ENCODE assay signal across 10 mouse cellular contexts in genomic region chr5:111423011-111423410, GRCm38 (mm10). TPM values are rescaled to one million over a fixed set of nuclear protein-coding genes. Genes with fewer than 3 reads are reported as not detected.
DNase-seq lines count a peak whose midpoint lies in the region; ATAC-seq and TF ChIP-seq lines count a peak whose summit lies in the region.
"Had no signal": no experiment of that assay in that cellular context is flagged by ENCODE, and none has a peak within 500 bp of the region (broad histone marks: within the 10 kb centered on the region; RNA-seq: fewer than 3 reads in every experiment).

No protein-coding gene starts in this region.

- TF ChIP-seq CTCF in liver, postnatal 0 days (IDR thresholded peaks at IDR 0.05; ENCODE audit: low read depth): no peak
- no peak for TF ChIP-seq CTCF in hindbrain, postnatal 0 days (IDR thresholded peaks at IDR 0.05; ENCODE audit: low read depth)

- no peak for TF ChIP-seq EP300 in liver, postnatal 0 days (IDR thresholded peaks at IDR 0.05; ENCODE audit: low read depth)

- no peak for ATAC-seq in liver, embryonic 11.5 days (replicated peaks; ENCODE audit: low FRiP score)
- no peak for ATAC-seq in liver, postnatal 0 days
- peak; percentile 44; the same call in 1 of the 2 replicates for ATAC-seq in forebrain, embryonic 12.5 days (ENCODE audit: low FRiP score)
- no peak for ATAC-seq in hindbrain, postnatal 0 days
- ATAC-seq in neural tube, embryonic 14.5 days (ENCODE audit: low read depth): no peak
- no peak for ATAC-seq in inflammation-experienced regulatory T-cells, adult 6 months

- H3K4me3 ChIP-seq in liver, embryonic 11.5 days (ENCODE audit: low read depth, low read length): no peak overlapping the region
- H3K4me3 ChIP-seq in liver, postnatal 0 days (ENCODE audit: low read depth, low read length): no peak overlapping the region
- peak overlapping the region; percentile 98 for H3K4me3 ChIP-seq in forebrain, embryonic 12.5 days (replicated peaks)
- H3K4me3 ChIP-seq in hindbrain, postnatal 0 days (ENCODE audit: low read length): peak overlapping the region; percentile 88
- H3K4me3 ChIP-seq in neural tube, embryonic 14.5 days (ENCODE audit: low read depth, low read length): peak overlapping the region; percentile 78
- H3K4me3 ChIP-seq: liver, embryonic 13.5 days had no signal

- no peaks in the 10 kb centered on the region for H3K36me3 ChIP-seq in liver, embryonic 11.5 days (ENCODE audit: control insufficient read depth, insufficient read depth, low read length)
- no peaks in the 10 kb centered on the region; the same call in 1 of the 2 replicates for H3K36me3 ChIP-seq in liver, postnatal 0 days (replicated peaks; ENCODE audit: insufficient read depth, low read length)
- H3K36me3 ChIP-seq in forebrain, embryonic 12.5 days (replicated peaks): peaks cover 75% of the 10 kb centered on the region
- no peaks in the 10 kb centered on the region for H3K36me3 ChIP-seq in hindbrain, postnatal 0 days (ENCODE audit: insufficient read depth, low read length)
- no peaks in the 10 kb centered on the region; the same call in 1 of the 2 replicates for H3K36me3 ChIP-seq in neural tube, embryonic 14.5 days (ENCODE audit: control insufficient read depth, insufficient read depth, low read length)
- H3K36me3 ChIP-seq: G1E had no signal

- 79% methylated on average over 10 of the region's 10 CpGs for WGBS in liver, embryonic 11.5 days
- WGBS in liver, postnatal 0 days (ENCODE audit: insufficient replicate concordance): 75% methylated on average over 10 of the region's 10 CpGs
- 22% methylated on average over 10 of the region's 10 CpGs for WGBS in forebrain, embryonic 12.5 days
- 19% methylated on average over 10 of the region's 10 CpGs for WGBS in hindbrain, postnatal 0 days
- 29% methylated on average over 10 of the region's 10 CpGs for WGBS in neural tube, embryonic 14.5 days

- H3K4me1 ChIP-seq in liver, embryonic 11.5 days (replicated peaks; ENCODE audit: control insufficient read depth, insufficient read depth, low read length): peaks cover 9% of the 10 kb centered on the region
- H3K4me1 ChIP-seq in liver, postnatal 0 days (ENCODE audit: insufficient read depth): peaks cover 9% of the 10 kb centered on the region
- H3K4me1 ChIP-seq in forebrain, embryonic 12.5 days: peaks cover 98% of the 10 kb centered on the region
- peaks cover 34% of the 10 kb centered on the region for H3K4me1 ChIP-seq in hindbrain, postnatal 0 days (ENCODE audit: insufficient read depth, low read length)
- peaks cover 73% of the 10 kb centered on the region for H3K4me1 ChIP-seq in neural tube, embryonic 14.5 days (ENCODE audit: control insufficient read depth, insufficient read depth, low read length)

- H3K4me2 ChIP-seq in liver, embryonic 11.5 days: 0 out of 2 replicates have a peak overlapping the region, but pooled peaks have one; percentile 24
- no peak overlapping the region for H3K4me2 ChIP-seq in liver, postnatal 0 days (ENCODE audit: low read depth, low read length)
- H3K4me2 ChIP-seq in forebrain, embryonic 12.5 days: peak overlapping the region; percentile 98
- peak overlapping the region; percentile 96 for H3K4me2 ChIP-seq in hindbrain, postnatal 0 days (ENCODE audit: low read depth, low read length)
- H3K4me2 ChIP-seq in neural tube, embryonic 14.5 days (ENCODE audit: low read depth, low read length): peak overlapping the region; percentile 96
- H3K4me2 ChIP-seq: liver, embryonic 13.5 days had no signal

- H3K27ac ChIP-seq in liver, embryonic 11.5 days (ENCODE audit: low read depth, low read length): no peak overlapping the region
- H3K27ac ChIP-seq in liver, postnatal 0 days (ENCODE audit: low read depth): no peak overlapping the region
- peak overlapping the region; percentile 98 for H3K27ac ChIP-seq in forebrain, embryonic 12.5 days
- peak overlapping the region; percentile 52 for H3K27ac ChIP-seq in hindbrain, postnatal 0 days
- peak overlapping the region; percentile 55; the same call in 1 of the 2 replicates for H3K27ac ChIP-seq in neural tube, embryonic 14.5 days (ENCODE audit: low read depth, low read length)
- H3K27ac ChIP-seq: liver, embryonic 13.5 days had no signal

- H3K9ac ChIP-seq in liver, embryonic 11.5 days (ENCODE audit: low read depth, low read length): no peak overlapping the region
- no peak overlapping the region for H3K9ac ChIP-seq in liver, postnatal 0 days (replicated peaks)
- peak overlapping the region; percentile 100 for H3K9ac ChIP-seq in forebrain, embryonic 12.5 days
- peak overlapping the region; percentile 85 for H3K9ac ChIP-seq in hindbrain, postnatal 0 days (replicated peaks; ENCODE audit: low read length)
- peak overlapping the region; percentile 85; the same call in 1 of the 2 replicates for H3K9ac ChIP-seq in neural tube, embryonic 14.5 days (replicated peaks; ENCODE audit: low read depth, low read length)
- H3K9ac ChIP-seq: liver, embryonic 13.5 days had no signal

- H3K9me3 ChIP-seq in liver, embryonic 11.5 days (ENCODE audit: control insufficient read depth, low read length): no peaks in the 10 kb centered on the region
- H3K9me3 ChIP-seq in liver, postnatal 0 days (ENCODE audit: low read length): no peaks in the 10 kb centered on the region
- no peaks in the 10 kb centered on the region for H3K9me3 ChIP-seq in forebrain, embryonic 12.5 days
- H3K9me3 ChIP-seq in hindbrain, postnatal 0 days (ENCODE audit: low read length): no peaks in the 10 kb centered on the region
- no peaks in the 10 kb centered on the region for H3K9me3 ChIP-seq in neural tube, embryonic 14.5 days (ENCODE audit: control insufficient read depth, low read length)
- H3K9me3 ChIP-seq: liver, embryonic 13.5 days had no signal

- DNase-seq in liver, embryonic 11.5 days (ENCODE audit: low spot score): no peak
- DNase-seq in liver, postnatal 0 days: no peak
- DNase-seq in hindbrain, postnatal 0 days (ENCODE audit: low spot score): peak; percentile 69
- no peak for DNase-seq in T-cell, adult 2 months (ENCODE audit: low spot score)
- DNase-seq: adrenal gland, postnatal 25 days; liver, embryonic 13.5 days had no signal

- peaks cover 47% of the 10 kb centered on the region for H3K27me3 ChIP-seq in liver, embryonic 11.5 days (replicated peaks; ENCODE audit: control insufficient read depth, insufficient read depth, low read length)
- H3K27me3 ChIP-seq in liver, postnatal 0 days (ENCODE audit: insufficient read depth, low read length): peaks cover 37% of the 10 kb centered on the region
- no peaks in the 10 kb centered on the region for H3K27me3 ChIP-seq in forebrain, embryonic 12.5 days
- no peaks in the 10 kb centered on the region for H3K27me3 ChIP-seq in hindbrain, postnatal 0 days (ENCODE audit: insufficient read depth, low read length)
- H3K27me3 ChIP-seq in neural tube, embryonic 14.5 days (ENCODE audit: control insufficient read depth, insufficient read depth, low read length): 0 out of 2 replicates have a peak, but pooled peaks cover 2% of the 10 kb centered on the region

RNA-seq across cellular contexts. Expression of gene Mn1, which starts 5.8 kb away (rescaled TPM):
- 5.2 and 5.3 TPM in 2 replicates for polyA plus RNA-seq in liver, embryonic 11.5 days (2014; fragmentation: Nextera tagmentation; extraction: Ambion mirVana)
- 1.00 and 1.4 TPM in 2 replicates for polyA plus RNA-seq in liver, postnatal 0 days (2015; fragmentation: Nextera tagmentation; extraction: Ambion mirVana)
- 55.8 and 62.6 TPM in 2 replicates for polyA plus RNA-seq in forebrain, embryonic 12.5 days (2016; fragmentation: Nextera tagmentation; extraction: Ambion mirVana)
- 71.5 and 87.2 TPM in 2 replicates for total RNA-seq in hindbrain, postnatal 0 days (2014; rRNA removed)
- 27.0 and 32.9 TPM in 2 replicates for polyA plus RNA-seq in hindbrain, postnatal 0 days (2015; fragmentation: Nextera tagmentation; extraction: Ambion mirVana)
- polyA plus RNA-seq in neural tube, embryonic 14.5 days (2014; fragmentation: Nextera tagmentation; extraction: Ambion mirVana): 18.6 and 19.2 TPM in 2 replicates
- polyA plus RNA-seq in inflammation-experienced regulatory T-cells, adult 6 months (2017; shearing (Covaris generic)): not detected
- polyA plus RNA-seq: G1E had no signal

Comparison
In these comparisons a context has a peak if more than half of its experiments do, and no peak if none do; other contexts are left out.
1. H3K27ac ChIP-seq: peak in forebrain, embryonic 12.5 days (single experiment), hindbrain, postnatal 0 days (single experiment) and neural tube, embryonic 14.5 days (single experiment); none in liver, embryonic 11.5 days (single experiment) and liver, postnatal 0 days (single experiment).
2. H3K4me3 ChIP-seq: peak in forebrain, embryonic 12.5 days (single experiment), hindbrain, postnatal 0 days (single experiment) and neural tube, embryonic 14.5 days (single experiment); none in liver, embryonic 11.5 days (single experiment) and liver, postnatal 0 days (single experiment).
3. H3K9ac ChIP-seq: peak in forebrain, embryonic 12.5 days (single experiment), hindbrain, postnatal 0 days (single experiment) and neural tube, embryonic 14.5 days (single experiment); none in liver, embryonic 11.5 days (single experiment) and liver, postnatal 0 days (single experiment).